Mouse (Mus musculus) right cerebral cortex, adult 2 months (tissue): ENCODE measurements around the gene Fam19a4.
"Not testable (repeated sequence)": the region's sequence is repeated elsewhere in the genome, so short reads cannot be mapped to it uniquely, and the experiment has no call there.

Source experiments
- DNase-seq, 2 experiments: peaks; one replicate each; pipeline ENCODE4 v3.0.0; 2021 to 2022; ENCODE audit warnings: low spot score in 2 of 2

Fam19a4 gene

GRCm38 (mm10) chr6:96944796-96945195 is 115.4 kb downstream of the Fam19a4 start:
- no peak for DNase-seq

- no peak for DNase-seq
Measured at GRCm38 (mm10) chr6:96935776-96936175, 124.4 kb downstream of the Fam19a4 start.

GRCm38 (mm10) chr6:96909061-96909480 is 151.1 kb downstream of the Fam19a4 start:
- no peak for DNase-seq

- not testable (repeated sequence) for DNase-seq
Measured at GRCm38 (mm10) chr6:96877105-96877504, 183.1 kb downstream of the Fam19a4 start.

GRCm38 (mm10) chr6:96876651-96877050 is 183.6 kb downstream of the Fam19a4 start:
- DNase-seq = not testable (repeated sequence)

GRCm38 (mm10) chr6:96853065-96853464 is 207.1 kb downstream of the Fam19a4 start:
- DNase-seq = no peak

- no peak for DNase-seq
Measured at GRCm38 (mm10) chr6:96843944-96844343, 216.3 kb downstream of the Fam19a4 start.

DNA sequence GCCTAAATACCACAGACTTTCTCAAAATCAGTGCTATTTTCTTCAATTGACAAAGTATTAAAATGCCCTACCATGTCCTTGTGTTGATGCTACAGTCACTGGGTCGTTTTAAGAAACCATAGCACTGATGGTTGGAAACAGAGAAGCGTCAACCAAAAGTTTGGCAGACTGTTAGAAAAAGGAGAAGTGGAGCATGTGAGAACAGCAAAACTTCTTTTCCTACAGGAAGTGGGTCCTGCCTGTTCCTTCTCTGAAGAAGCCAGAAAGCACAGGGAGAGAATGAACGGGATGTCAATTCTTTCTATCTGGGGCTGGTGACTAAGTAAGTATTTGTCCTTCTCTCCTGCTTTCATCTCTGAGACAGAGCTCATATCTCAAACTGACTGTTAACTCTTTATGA is 219.6 kb downstream of the Fam19a4 start:
- DNase-seq = no peak

- DNase-seq = no peak
Measured at GRCm38 (mm10) chr6:96826626-96827025, 233.6 kb downstream of the Fam19a4 start.

GRCm38 (mm10) chr6:96802981-96803380 is 257.2 kb downstream of the Fam19a4 start:
- DNase-seq = no peak

- DNase-seq = no peak
Measured at GRCm38 (mm10) chr6:96798746-96799145, 261.5 kb downstream of the Fam19a4 start.

DNA sequence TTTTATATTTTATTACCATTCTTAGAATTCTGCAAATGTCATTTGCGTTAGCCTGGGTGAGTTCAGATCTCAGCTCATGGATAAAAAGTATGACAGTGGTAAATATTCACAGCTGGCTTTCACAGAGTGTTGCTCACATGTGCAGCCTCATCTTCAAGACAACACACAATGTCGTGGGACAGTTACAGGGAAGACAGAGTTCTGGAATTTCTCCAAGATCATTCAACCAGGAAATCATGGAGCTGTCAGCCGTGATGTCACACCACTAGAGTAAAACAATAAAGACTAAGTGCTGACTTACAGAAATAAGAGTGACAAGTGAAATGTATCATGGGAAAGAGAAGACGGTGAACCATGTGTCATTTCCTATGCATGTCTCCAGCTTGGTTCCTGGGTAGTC is 262.8 kb downstream of the Fam19a4 start:
- no peak for DNase-seq
